Comparison of ENCODE assay signal across 25 mouse cellular contexts in genomic region chr7:142045344-142045743, GRCm38 (mm10). TPM values are rescaled to one million over a fixed set of nuclear protein-coding genes. Genes with fewer than 3 reads are reported as not detected.
DNase-seq lines count a peak whose midpoint lies in the region; ATAC-seq and TF ChIP-seq lines count a peak whose summit lies in the region.
"Had no signal": no experiment of that assay in that cellular context is flagged by ENCODE, and none has a peak within 500 bp of the region (broad histone marks: within the 10 kb centered on the region; RNA-seq: fewer than 3 reads in every experiment).

No protein-coding gene starts in this region.

- no peak overlapping the region for H3K4me2 ChIP-seq in intestine, postnatal 0 days (replicated peaks; ENCODE audit: low read depth)
- H3K4me2 ChIP-seq: hindbrain, embryonic 15.5 days; kidney, embryonic 15.5 days; limb, embryonic 13.5 days; liver, embryonic 12.5 days had no signal

- H3K27ac ChIP-seq in gastrocnemius, adult 2 months, result peak overlapping the region; percentile 29; the same call in 1 of the 2 replicates
- H3K27ac ChIP-seq in ES-E14 (ENCODE audit: insufficient read depth, low read depth, low read length, poor library complexity, severe bottlenecking), result no peak overlapping the region
- H3K27ac ChIP-seq in intestine, postnatal 0 days (ENCODE audit: low read depth, low read length), result peak overlapping the region; percentile 21; the same call in 1 of the 2 replicates
- H3K27ac ChIP-seq: heart, embryonic 10.5 days; hindbrain, embryonic 15.5 days; kidney, embryonic 15.5 days; limb, embryonic 13.5 days; liver, embryonic 12.5 days; midbrain, embryonic 10.5 days had no signal

- H3K27me3 ChIP-seq in intestine, postnatal 0 days (replicated peaks; ENCODE audit: control insufficient read depth, insufficient read depth, low read length), result no peaks in the 10 kb centered on the region
- H3K27me3 ChIP-seq: hindbrain, embryonic 15.5 days; kidney, embryonic 15.5 days; limb, embryonic 13.5 days; liver, embryonic 12.5 days had no signal

- peaks cover 7% of the 10 kb centered on the region in 2 experiments for H3K4me1 ChIP-seq in ES-E14 (ENCODE audit: control insufficient read depth in 2 of 2, insufficient read depth in 2 of 2, low read length in 2 of 2, poor library complexity in 1 of 2)
- 0 out of 2 replicates have a peak, but pooled peaks cover 3% of the 10 kb centered on the region for H3K4me1 ChIP-seq in intestine, postnatal 0 days (replicated peaks; ENCODE audit: control insufficient read depth, insufficient read depth, low read length)
- H3K4me1 ChIP-seq: hindbrain, embryonic 15.5 days; limb, embryonic 13.5 days had no signal

- no peak for TF ChIP-seq CTCF in gastrocnemius, adult 2 months (IDR thresholded peaks at IDR 0.05)
- no peak for TF ChIP-seq CTCF in intestine, postnatal 0 days (IDR thresholded peaks at IDR 0.05; ENCODE audit: low read depth)

- ATAC-seq in intestine, postnatal 0 days, result peak; percentile 57
- ATAC-seq: CD4-positive, CD25-positive, alpha-beta regulatory T cell, adult 4 months; forebrain, postnatal 0 days; liver, embryonic 12.5 days had no signal

- H3K9ac ChIP-seq in ES-E14 (ENCODE audit: insufficient read depth, low read depth, low read length, poor library complexity, severe bottlenecking), result no peak overlapping the region
- H3K9ac ChIP-seq in intestine, postnatal 0 days (ENCODE audit: low read depth, low read length), result no peak overlapping the region
- H3K9ac ChIP-seq: forebrain, postnatal 0 days; hindbrain, embryonic 15.5 days; kidney, embryonic 15.5 days; limb, embryonic 13.5 days had no signal

- 0 out of 2 replicates have a peak, but pooled peaks cover 2% of the 10 kb centered on the region for H3K36me3 ChIP-seq in ES-E14 (ENCODE audit: control insufficient read depth, insufficient read depth, low read length, poor library complexity, severe bottlenecking)
- no peaks in the 10 kb centered on the region for H3K36me3 ChIP-seq in intestine, postnatal 0 days (ENCODE audit: control insufficient read depth, insufficient read depth)
- H3K36me3 ChIP-seq: hindbrain, embryonic 15.5 days had no signal

- no peak overlapping the region for H3K4me3 ChIP-seq in gastrocnemius, adult 2 months
- no peak overlapping the region for H3K4me3 ChIP-seq in ES-E14 (ENCODE audit: insufficient read depth in 1 of 2, low read depth in 1 of 2, low read length in 2 of 2, poor library complexity in 1 of 2, severe bottlenecking in 1 of 2)
- H3K4me3 ChIP-seq in intestine, postnatal 0 days (ENCODE audit: low read depth, low read length), result no peak overlapping the region
- H3K4me3 ChIP-seq: heart, embryonic 10.5 days; hindbrain, embryonic 15.5 days; kidney, embryonic 15.5 days; limb, embryonic 13.5 days; liver, embryonic 12.5 days; midbrain, embryonic 10.5 days had no signal

- 36% methylated on average over 2 of the region's 2 CpGs for WGBS in intestine, postnatal 0 days

- intact Hi-C loops in gastrocnemius, adult 2 months (cut with DNase I), result no loop called here
- intact Hi-C loops in gastrocnemius, postnatal 36 days (cut with DNase I), result no loop called here

- DNase-seq in gastrocnemius, adult 2 months, result no peak
- DNase-seq in gastrocnemius, adult 8-10 months (ENCODE audit: low spot score in 2 of 2), result no peak
- no peak for DNase-seq in ES-E14 (ENCODE audit: low read depth, low spot score)
- DNase-seq in embryo, embryonic 10 days (ENCODE audit: low spot score), result peak; percentile 11
- DNase-seq in cerebellum, adult 11-12 months, result no peak
- DNase-seq in gastrocnemius, postnatal 36 days, result no peak
- no peak for DNase-seq in urinary bladder, postnatal 10 days (ENCODE audit: low spot score)
- DNase-seq: adrenal gland, postnatal 14 days; cerebellum, adult 9-10 months; forebrain, postnatal 0 days; heart, postnatal 4 days; kidney, postnatal 4 days; lung, adult 18-20 months; right cerebral cortex, postnatal 14 days; thymus, postnatal 36 days had no signal

- H3K9me3 ChIP-seq in ES-E14 (ENCODE audit: control insufficient read depth, insufficient read depth, low read depth, low read length), result no peaks in the 10 kb centered on the region
- H3K9me3 ChIP-seq in intestine, postnatal 0 days (ENCODE audit: control insufficient read depth), result no peaks in the 10 kb centered on the region
- H3K9me3 ChIP-seq: G1E; heart, embryonic 10.5 days; hindbrain, embryonic 15.5 days; kidney, embryonic 15.5 days; limb, embryonic 13.5 days; liver, embryonic 12.5 days; midbrain, embryonic 10.5 days had no signal

- in situ Hi-C loops in ES-E14 (cut with MboI; ENCODE audit: low sequenced_read_pairs in 2 of 2, unreplicated experiment in 2 of 2), result no loop called here

TF ChIP-seq in ES-E14, 5 proteins besides CTCF, POLR2A, EP300 and RAD21:
- no peak for TF ChIP-seq HCFC1 (IDR thresholded peaks at IDR 0.05; ENCODE audit: borderline replicate concordance, insufficient read depth, low read length)
- 0 out of 2 replicates have a peak, but pooled peaks have one; percentile 34 for TF ChIP-seq CHD2 (IDR thresholded peaks at IDR 0.05; ENCODE audit: low read depth, low read length)

RNA-seq across cellular contexts. Expression of gene Mob2, which starts 15.5 kb away (rescaled TPM):
- 10 to 100 TPM; 52.2 to 53.1 TPM for total RNA-seq in gastrocnemius, adult 2 months (2021)
- total RNA-seq in gastrocnemius, adult 8-10 months (2022), result 10 to 100 TPM; 53.3 to 58.5 (median 55.9) TPM
- total RNA-seq in ES-E14 (2012; rRNA removed), result 30.7 and 31.8 TPM in 2 replicates
- 49.5 and 54.7 TPM in 2 replicates for polyA plus RNA-seq in intestine, postnatal 0 days (2015; fragmentation: Nextera tagmentation; extraction: Ambion mirVana)
- 10 to 100 TPM; 40.2 to 43.7 TPM for total RNA-seq in gastrocnemius, postnatal 36 days (2021)

RNA-seq across cellular contexts. Expression of gene Dusp8, which starts 50.3 kb away (rescaled TPM):
- 10 to 100 TPM; 20.5 to 44.4 TPM for total RNA-seq in gastrocnemius, adult 2 months (2021)
- 10 to 100 TPM; 20.5 to 33.4 (median 27.6) TPM for total RNA-seq in gastrocnemius, adult 8-10 months (2022)
- 0.69 and 1.2 TPM in 2 replicates for total RNA-seq in ES-E14 (2012; rRNA removed)
- polyA plus RNA-seq in intestine, postnatal 0 days (2015; fragmentation: Nextera tagmentation; extraction: Ambion mirVana), result 5.8 and 6.4 TPM in 2 replicates
- 10 to 100 TPM; 32.5 to 43.4 TPM for total RNA-seq in gastrocnemius, postnatal 36 days (2021)
- total RNA-seq: neutrophil, adult 5-6 weeks had no signal
- polyA plus RNA-seq: G1E had no signal
